Mouse (Mus musculus): ENCODE results near the gene Prame. TPM values are rescaled to one million over a fixed set of nuclear protein-coding genes. Genes with fewer than 3 reads are reported as not detected.

Prame gene
- 0.04 TPM in 1 of 2 replicates, not detected in the other for polyA plus RNA-seq (2012; rRNA removed)

DNA sequence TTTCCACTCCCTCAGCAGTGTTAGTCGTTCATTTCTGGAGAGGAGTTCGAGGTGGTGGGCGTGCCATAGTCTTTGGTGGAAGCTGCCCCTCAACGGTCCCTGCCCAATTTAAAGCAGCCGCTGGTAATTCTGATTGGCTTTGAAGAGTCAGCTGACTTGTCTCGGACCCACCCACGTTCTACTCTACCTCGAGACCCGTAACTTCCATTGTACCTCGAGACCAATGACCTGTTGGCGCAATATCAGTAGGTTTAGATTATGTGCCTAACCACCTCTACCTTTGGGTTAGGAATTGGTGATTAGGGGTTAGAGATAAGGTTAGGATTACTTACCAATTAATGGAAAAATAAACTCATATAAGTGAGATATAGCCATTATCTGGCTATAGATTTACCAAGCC is at the start of gene Prame:
Prame (minus strand) TSS at position 101 of the 400 bp plus-strand sequence.

DNA sequence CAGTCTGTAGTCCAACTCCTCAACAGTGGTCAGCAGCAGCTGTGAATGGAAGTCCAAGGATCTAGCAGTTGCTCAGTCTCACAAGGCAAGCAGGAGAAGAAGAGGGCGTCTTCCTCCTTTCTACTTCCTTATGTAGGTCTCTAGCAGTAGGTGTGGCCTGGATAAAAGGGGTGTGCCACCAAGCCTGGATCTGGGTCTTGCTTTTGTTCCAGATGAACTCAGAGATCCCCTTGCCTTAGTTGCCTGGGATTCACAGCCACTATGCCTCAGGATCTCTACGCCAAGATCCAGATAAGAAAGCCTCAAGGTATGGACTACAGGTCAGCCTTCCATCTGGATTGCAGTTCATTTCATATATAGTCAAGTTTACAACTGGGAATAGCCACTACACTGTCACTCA is 28.8 kb downstream of the Prame start, which contains the start of gene Nxf7:
Nxf7 (minus strand) TSS at position 101 of the 400 bp plus-strand sequence.

Other genes with a start within 250 kb of the Prame start
- gene Gm7903, start 193.9 kb downstream of the Prame start, polyA plus RNA-seq (2012; rRNA removed) = 0.02 TPM in 1 of 2 replicates, not detected in the other
- not detected in 2 replicates for gene AV320801, start 133.1 kb downstream of the Prame start, polyA plus RNA-seq (2012; rRNA removed)
- 0.11 and 0.40 TPM in 2 replicates for gene Nxf7, start 28.9 kb downstream of the Prame start, polyA plus RNA-seq (2012; rRNA removed)
- gene Tcp11x2, start 66.1 kb upstream of the Prame start, polyA plus RNA-seq (2012; rRNA removed) = not detected in 2 replicates
- gene Tmsb15a, start 97.6 kb upstream of the Prame start, polyA plus RNA-seq (2012; rRNA removed) = not detected in 2 replicates
- 7.3 and 9.9 TPM in 2 replicates for gene Armcx5, start 115.0 kb upstream of the Prame start, polyA plus RNA-seq (2012; rRNA removed)
- 90.7 and 97.5 TPM in 2 replicates for gene Gprasp1, start 115.0 kb upstream of the Prame start, polyA plus RNA-seq (2012; rRNA removed)
- 38.9 and 40.8 TPM in 2 replicates for gene Bhlhb9, start 169.9 kb upstream of the Prame start, polyA plus RNA-seq (2012; rRNA removed)
- gene Gprasp2, start 211.3 kb upstream of the Prame start, polyA plus RNA-seq (2012; rRNA removed) = 44.1 and 44.4 TPM in 2 replicates